Mouse (Mus musculus) hindbrain, embryonic 15.5 days (tissue): ENCODE measurements around the gene Cope. TPM values are rescaled to one million over a fixed set of nuclear protein-coding genes. Genes with fewer than 3 reads are reported as not detected.

Experiments used
- ATAC-seq: fragments of 200-750 bp; cut with Nextera tagmentation; 2 replicates; pipeline ENCODE4 v1.8.0; 2017; ENCODE audit warnings: low read depth, moderate number of reproducible peaks, moderate TSS enrichment; ENCODE audit not compliant: low FRiP score
- H3K27ac ChIP-seq: fragments of 300-500 bp; sonication (generic); replicated peaks from 2 replicates; pipeline ENCODE4 v1.5.1; 2015; ENCODE audit warnings: mild to moderate bottlenecking, inconsistent platforms
- H3K27me3 ChIP-seq: fragments of 300-500 bp; sonication (generic); 2 replicates; pipeline ENCODE4 v1.6.1; 2015; ENCODE audit warnings: control low read depth, inconsistent platforms
- H3K36me3 ChIP-seq: fragments of 300-500 bp; sonication (generic); 2 replicates; pipeline ENCODE4 v1.6.1; 2015; ENCODE audit warnings: control low read depth, inconsistent platforms
- H3K4me1 ChIP-seq: fragments of 300-500 bp; sonication (generic); replicated peaks from 2 replicates; pipeline ENCODE4 v1.6.1; 2015; ENCODE audit warnings: control low read depth, inconsistent platforms
- H3K4me2 ChIP-seq: fragments of 300-500 bp; sonication (generic); 2 replicates; pipeline ENCODE4 v1.6.1; 2015; ENCODE audit warnings: moderate library complexity, mild to moderate bottlenecking, inconsistent platforms
- H3K4me3 ChIP-seq: fragments of 300-500 bp; sonication (generic); 2 replicates; pipeline ENCODE4 v1.5.1; 2015; ENCODE audit warnings: mild to moderate bottlenecking, inconsistent platforms
- H3K9ac ChIP-seq: fragments of 300-500 bp; sonication (generic); 2 replicates; pipeline ENCODE4 v1.6.1; 2015; ENCODE audit warnings: inconsistent platforms
- H3K9me3 ChIP-seq: fragments of 300-500 bp; sonication (generic); 2 replicates; pipeline ENCODE4 v1.6.1; 2016; ENCODE audit warnings: control low read depth, inconsistent platforms
- WGBS: fragments of 180-500 bp; shearing (Covaris S2); methylation state at CpG from one replicate; pipeline ENCODE4 v1.1.7; 2015; 5-methylcytosine and 5-hydroxymethylcytosine counted together
- polyA plus RNA-seq: library from polyadenylated mRNA; unstranded; fragments of >200 nt; fragmentation: Nextera tagmentation; extraction: Ambion mirVana; gene quantifications from 2 replicates; pipeline ENCODE4 v1.2.1, GENCODE M21; 2015

The Cope gene
- polyA plus RNA-seq, 1 experiment from 2014 or later: 295 TPM

DNA sequence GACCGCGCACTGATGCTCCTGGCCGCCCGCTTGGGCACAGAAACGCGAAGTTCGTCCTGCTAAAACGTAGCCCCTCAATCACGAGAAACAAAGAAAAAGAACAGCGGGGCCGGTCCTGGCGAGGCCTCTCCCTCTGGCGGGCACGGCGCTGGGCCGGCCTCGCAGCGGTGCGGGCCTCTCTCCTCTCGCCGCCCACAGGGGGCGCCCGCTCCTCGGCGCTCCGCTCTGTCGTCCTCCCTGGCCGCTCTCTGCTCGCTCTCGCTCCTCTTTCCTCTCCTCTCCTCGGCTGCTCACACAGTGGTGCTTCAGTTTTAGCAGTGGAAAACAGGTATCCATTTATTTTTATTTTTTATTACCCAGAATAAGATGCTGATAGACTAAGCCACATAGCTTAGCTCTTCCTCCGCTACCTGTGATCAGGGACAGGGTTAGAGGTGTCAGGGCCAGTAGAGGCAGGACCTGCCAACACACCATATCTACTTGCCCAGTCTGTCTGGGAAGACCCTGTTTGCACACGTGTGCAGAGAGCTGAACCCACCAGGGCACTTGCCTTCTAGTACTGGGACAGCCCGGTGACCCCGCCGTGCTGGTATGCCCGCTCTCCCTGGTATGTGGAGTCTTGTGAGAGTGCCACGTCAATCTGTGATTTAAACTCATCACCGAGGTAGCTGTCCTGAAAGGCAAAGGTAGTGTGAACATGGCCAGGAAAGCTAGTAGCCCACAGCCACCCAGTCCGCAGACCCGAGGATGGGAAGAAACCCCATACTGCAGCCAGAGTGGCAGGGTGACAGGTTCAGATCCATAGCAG is 30.0 kb downstream of the Cope start:
- Histone ChIP-seq H3K27me3 (no peaks in the 10 kb centered on the region), H3K4me2 (no peak overlapping the region), H3K4me3 (no peak overlapping the region), H3K9ac (0 out of 2 replicates have a peak overlapping the region, but pooled peaks have one; percentile 9), H3K9me3 (no peaks in the 10 kb centered on the region), H3K36me3 (peaks cover 65% of the 10 kb centered on the region), H3K27ac (peak overlapping the region; percentile 51; the same call in 1 of the 2 replicates), H3K4me1 (peaks cover 25% of the 10 kb centered on the region)
- ATAC-seq: peak; percentile 76
- 22% methylated on average over 41 of the region's 41 CpGs for WGBS

DNA sequence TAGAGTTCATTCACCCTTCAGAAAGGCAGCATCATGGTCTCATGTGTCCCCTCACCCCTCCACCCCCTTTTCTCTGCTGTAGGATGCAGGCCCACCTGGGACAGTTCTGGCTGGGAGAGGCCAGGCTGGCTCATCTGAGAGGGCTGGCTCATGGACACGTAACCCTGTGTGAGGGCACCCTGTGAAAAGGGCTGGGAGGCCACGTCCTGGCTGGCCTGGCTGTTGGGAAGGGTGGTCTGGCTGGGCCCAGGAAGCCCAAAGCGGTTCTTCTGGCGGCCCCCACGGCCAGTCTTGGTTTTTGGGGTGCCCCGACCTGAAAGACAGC is 30.5 kb downstream of the Cope start:
- WGBS: 96% methylated on average over 6 of the region's 6 CpGs

DNA sequence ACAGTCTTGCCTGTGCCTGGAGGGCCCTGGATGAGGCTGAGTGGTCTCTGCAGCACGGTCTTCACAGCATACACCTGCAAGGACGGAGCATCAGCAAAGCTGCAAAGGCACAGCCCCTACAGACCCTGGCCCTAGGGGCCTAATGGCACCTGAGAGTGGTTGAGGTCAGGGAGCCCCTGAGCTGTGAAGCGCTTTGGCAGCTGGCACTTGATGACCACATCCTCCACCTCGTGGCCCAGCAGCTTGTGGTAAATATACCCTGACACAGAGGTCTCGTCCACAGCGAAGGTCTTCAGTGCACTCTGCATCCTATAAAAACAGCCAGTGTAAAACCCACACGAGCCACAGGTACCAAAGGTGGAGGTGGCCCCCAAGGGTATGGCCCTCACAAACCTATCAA is 36.6 kb downstream of the Cope start:
- Histone ChIP-seq H3K9me3 (no peaks in the 10 kb centered on the region), H3K36me3 (peaks cover 90% of the 10 kb centered on the region), H3K4me1 (0 out of 2 replicates have a peak, but pooled peaks cover 1% of the 10 kb centered on the region), H3K4me3 (no peak overlapping the region), H3K27me3 (no peaks in the 10 kb centered on the region), H3K27ac (no peak overlapping the region), H3K4me2 (no peak overlapping the region), H3K9ac (no peak overlapping the region)
- no peak for ATAC-seq
- 95% methylated on average over 7 of the region's 7 CpGs for WGBS

More for the DNA sequence above, 30.5 kb downstream of the Cope start:
- Histone ChIP-seq H3K9me3 (no peaks in the 10 kb centered on the region), H3K4me1 (peaks cover 25% of the 10 kb centered on the region), H3K27ac (no peak overlapping the region), H3K36me3 (peaks cover 69% of the 10 kb centered on the region), H3K27me3 (no peaks in the 10 kb centered on the region), H3K4me2 (no peak overlapping the region), H3K9ac (no peak overlapping the region), H3K4me3 (no peak overlapping the region)
- ATAC-seq: no peak

GRCm38 (mm10) chr8:70340659-70341058 is 38.3 kb downstream of the Cope start:
- 0 out of 2 replicates have a peak, but pooled peaks cover 4% of the 10 kb centered on the region for H3K4me1 ChIP-seq
- H3K27ac ChIP-seq: no peak overlapping the region
- ATAC-seq: no peak
- H3K9me3 ChIP-seq: no peaks in the 10 kb centered on the region
- WGBS: 94% methylated on average over 7 of the region's 7 CpGs
- H3K9ac ChIP-seq: no peak overlapping the region
- H3K4me2 ChIP-seq: no peak overlapping the region
- peaks cover 73% of the 10 kb centered on the region for H3K36me3 ChIP-seq
- no peaks in the 10 kb centered on the region for H3K27me3 ChIP-seq
- no peak overlapping the region for H3K4me3 ChIP-seq

- Histone ChIP-seq H3K27me3 (no peaks in the 10 kb centered on the region), H3K36me3 (peaks cover 60% of the 10 kb centered on the region), H3K4me1 (0 out of 2 replicates have a peak, but pooled peaks cover 4% of the 10 kb centered on the region), H3K27ac (no peak overlapping the region), H3K4me3 (no peak overlapping the region), H3K9me3 (no peaks in the 10 kb centered on the region), H3K9ac (no peak overlapping the region), H3K4me2 (no peak overlapping the region)
- no peak for ATAC-seq
- WGBS: 93% methylated on average over 14 of the region's 14 CpGs
Measured at GRCm38 (mm10) chr8:70342007-70342406, 39.7 kb downstream of the Cope start.

- Histone ChIP-seq H3K9ac (no peak overlapping the region), H3K27ac (no peak overlapping the region), H3K9me3 (no peaks in the 10 kb centered on the region), H3K4me3 (no peak overlapping the region), H3K27me3 (no peaks in the 10 kb centered on the region), H3K36me3 (peaks cover 49% of the 10 kb centered on the region), H3K4me1 (peaks cover 7% of the 10 kb centered on the region; the same call in 1 of the 2 replicates), H3K4me2 (no peak overlapping the region)
- no peak for ATAC-seq
- WGBS: 77% methylated on average over 7 of the region's 7 CpGs
Measured at GRCm38 (mm10) chr8:70343076-70343475, 40.8 kb downstream of the Cope start.

- H3K36me3 ChIP-seq: peaks cover 43% of the 10 kb centered on the region
- H3K27ac ChIP-seq: no peak overlapping the region
- ATAC-seq: peak; percentile 57
- no peaks in the 10 kb centered on the region for H3K9me3 ChIP-seq
- no peaks in the 10 kb centered on the region for H3K27me3 ChIP-seq
- H3K4me3 ChIP-seq: no peak overlapping the region
- 66% methylated on average over 6 of the region's 6 CpGs for WGBS
- peaks cover 13% of the 10 kb centered on the region; the same call in 1 of the 2 replicates for H3K4me1 ChIP-seq
- H3K9ac ChIP-seq: no peak overlapping the region
- no peak overlapping the region for H3K4me2 ChIP-seq
Measured at GRCm38 (mm10) chr8:70343696-70344095, 41.4 kb downstream of the Cope start.

GRCm38 (mm10) chr8:70344279-70344678 is 42.0 kb downstream of the Cope start:
- no peak overlapping the region for H3K4me3 ChIP-seq
- peaks cover 19% of the 10 kb centered on the region; the same call in 1 of the 2 replicates for H3K4me1 ChIP-seq
- H3K27ac ChIP-seq: no peak overlapping the region
- no peaks in the 10 kb centered on the region for H3K9me3 ChIP-seq
- H3K27me3 ChIP-seq: no peaks in the 10 kb centered on the region
- WGBS: 92% methylated on average over 2 of the region's 2 CpGs
- H3K9ac ChIP-seq: no peak overlapping the region
- no peak overlapping the region for H3K4me2 ChIP-seq
- ATAC-seq: no peak
- peaks cover 37% of the 10 kb centered on the region for H3K36me3 ChIP-seq

DNA sequence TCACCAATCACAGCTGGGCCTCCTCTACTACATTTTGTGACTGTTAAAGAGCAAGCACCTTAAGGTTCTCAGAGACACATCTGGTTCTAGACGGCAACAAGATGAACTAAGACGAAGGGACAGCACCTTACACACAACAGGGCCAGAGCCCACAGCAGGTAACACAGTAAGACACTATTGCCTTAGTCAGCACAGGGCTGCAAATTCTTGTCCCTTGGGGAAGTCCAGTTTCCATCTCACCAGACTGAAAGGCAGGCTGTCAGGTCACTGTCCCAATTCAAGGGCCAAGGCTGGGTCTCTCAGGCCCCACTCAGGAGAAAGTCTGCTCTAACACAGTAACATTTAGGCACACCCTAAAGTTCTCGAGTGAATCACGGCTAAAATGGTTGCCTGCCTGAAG is 45.1 kb downstream of the Cope start:
- no peak overlapping the region for H3K9ac ChIP-seq
- 87% methylated on average over 4 of the region's 4 CpGs for WGBS

GRCm38 (mm10) chr8:70347860-70348420 is 45.6 kb downstream of the Cope start:
- WGBS: 73% methylated on average over 1 of the region's 1 CpGs
- Histone ChIP-seq H3K27ac (no peak overlapping the region), H3K4me1 (peaks cover 50% of the 10 kb centered on the region), H3K27me3 (no peaks in the 10 kb centered on the region), H3K4me3 (no peak overlapping the region), H3K36me3 (peaks cover 5% of the 10 kb centered on the region; the same call in 1 of the 2 replicates), H3K9ac (no peak overlapping the region), H3K4me2 (no peak overlapping the region), H3K9me3 (no peaks in the 10 kb centered on the region)
- ATAC-seq: no peak

More for the DNA sequence above, 45.1 kb downstream of the Cope start:
- H3K9me3 ChIP-seq: no peaks in the 10 kb centered on the region
- no peaks in the 10 kb centered on the region for H3K27me3 ChIP-seq
- peaks cover 8% of the 10 kb centered on the region; the same call in 1 of the 2 replicates for H3K36me3 ChIP-seq
- no peak overlapping the region for H3K27ac ChIP-seq
- no peak overlapping the region for H3K4me2 ChIP-seq
- peaks cover 50% of the 10 kb centered on the region for H3K4me1 ChIP-seq
- no peak for ATAC-seq
- no peak overlapping the region for H3K4me3 ChIP-seq

DNA sequence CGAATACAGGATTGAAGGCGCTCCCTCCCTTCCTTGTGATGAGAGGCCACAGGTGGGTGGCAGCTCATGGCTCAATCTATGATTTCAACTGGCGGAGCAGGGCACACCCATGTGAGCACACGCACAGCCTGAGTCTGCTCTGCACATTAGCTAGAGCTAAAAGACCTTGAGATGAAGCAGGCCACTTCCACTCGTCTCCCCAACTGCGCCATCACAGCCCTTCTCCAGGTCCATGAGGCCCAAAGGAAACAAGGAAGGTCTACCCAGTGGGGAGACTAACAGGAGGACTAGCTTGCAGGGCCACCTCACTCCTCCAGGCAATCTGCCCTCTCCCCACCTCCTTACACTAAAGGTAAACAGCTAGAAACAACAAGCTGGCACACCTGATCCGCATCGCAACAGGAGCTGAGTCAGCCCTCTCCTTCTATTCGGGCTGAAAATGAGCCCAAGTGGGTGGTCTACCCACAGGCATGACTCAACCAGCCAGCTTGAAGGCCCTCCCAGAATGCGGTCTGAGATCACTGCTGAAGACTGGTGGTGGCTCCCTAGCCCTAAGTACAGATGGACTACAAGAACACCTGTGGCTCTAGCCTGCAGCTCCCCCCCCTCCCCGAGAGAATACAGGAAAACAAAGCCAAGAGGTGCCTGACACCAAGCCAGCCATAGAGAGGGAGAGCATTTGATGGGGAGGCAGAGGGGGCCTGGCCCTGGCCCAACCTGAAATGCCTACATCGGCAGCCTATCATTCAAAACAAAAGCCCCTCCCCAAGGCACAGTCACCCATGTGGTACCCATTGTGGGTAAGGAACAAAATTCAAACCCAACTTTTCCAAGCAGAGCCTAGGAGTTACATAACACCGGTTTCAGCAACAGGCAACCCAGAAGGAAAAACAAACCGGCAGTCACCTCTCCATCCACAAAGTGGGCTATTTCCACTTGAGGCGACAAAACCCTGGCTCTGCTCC is 49.0 kb downstream of the Cope start:
- H3K4me1 ChIP-seq: peaks cover 56% of the 10 kb centered on the region
- no peak overlapping the region for H3K27ac ChIP-seq
- H3K36me3 ChIP-seq: no peaks in the 10 kb centered on the region
- WGBS: 56% methylated on average over 15 of the region's 15 CpGs
- peak overlapping the region; percentile 100 for H3K4me3 ChIP-seq
- ATAC-seq: no peak
- peak overlapping the region; percentile 100 for H3K9ac ChIP-seq
- H3K4me2 ChIP-seq: peak overlapping the region; percentile 99
- H3K9me3 ChIP-seq: no peaks in the 10 kb centered on the region
- no peaks in the 10 kb centered on the region for H3K27me3 ChIP-seq
